Comparison of ENCODE assay signal across 15 mouse cellular contexts in genomic region chr13:31914901-31915587, GRCm38 (mm10).
"Had no signal": no experiment of that assay in that cellular context is flagged by ENCODE, and none has a peak within 500 bp of the region (broad histone marks: within the 10 kb centered on the region; RNA-seq: fewer than 3 reads in every experiment).

No protein-coding gene starts in this region.

- DNase-seq: lung, adult 18-20 months; lung, postnatal 14 days; right cerebral cortex, adult 18-20 months; right cerebral cortex, postnatal 25 days; right cerebral cortex, postnatal 4 days; spleen, adult 18-20 months; thymus, adult 18-20 months; thymus, postnatal 14 days; thymus, postnatal 36 days had no signal

- H3K4me1 ChIP-seq: midbrain, embryonic 15.5 days had no signal

- H3K27me3 ChIP-seq: megakaryocyte, embryonic 14.5 days; midbrain, embryonic 13.5 days; midbrain, embryonic 15.5 days; neural tube, embryonic 12.5 days had no signal

- H3K4me3 ChIP-seq: megakaryocyte, embryonic 14.5 days; midbrain, embryonic 13.5 days; midbrain, embryonic 15.5 days; neural tube, embryonic 12.5 days had no signal

- H3K9me3 ChIP-seq: megakaryocyte, embryonic 14.5 days; midbrain, embryonic 13.5 days; midbrain, embryonic 15.5 days; neural tube, embryonic 12.5 days had no signal

- ATAC-seq: midbrain, embryonic 13.5 days; midbrain, embryonic 15.5 days had no signal

- H3K4me2 ChIP-seq: lung, embryonic 14.5 days; midbrain, embryonic 13.5 days; midbrain, embryonic 15.5 days; neural tube, embryonic 12.5 days had no signal

- H3K36me3 ChIP-seq: midbrain, embryonic 13.5 days; midbrain, embryonic 15.5 days; neural tube, embryonic 12.5 days had no signal

- H3K9ac ChIP-seq: lung, embryonic 14.5 days; midbrain, embryonic 13.5 days; midbrain, embryonic 15.5 days; neural tube, embryonic 12.5 days had no signal

- H3K27ac ChIP-seq: macrophage; midbrain, embryonic 13.5 days; midbrain, embryonic 15.5 days; neural tube, embryonic 12.5 days had no signal
